Mouse (Mus musculus) embryonic facial prominence, embryonic 13.5 days (tissue): ENCODE measurements around the gene Flnb. TPM values are rescaled to one million over a fixed set of nuclear protein-coding genes. Genes with fewer than 3 reads are reported as not detected.

Experiments used
- ATAC-seq: fragments of 200-750 bp; cut with Nextera tagmentation; 2 replicates; pipeline ENCODE4 v1.8.0; 2017; ENCODE audit warnings: low read depth; ENCODE audit not compliant: insufficient number of reproducible peaks, insufficient read depth, low FRiP score, low TSS enrichment
- H3K27ac ChIP-seq: fragments of 300-500 bp; sonication (generic); 2 replicates; pipeline ENCODE4 v1.5.1; 2015; ENCODE audit warnings: moderate library complexity, mild to moderate bottlenecking, inconsistent platforms
- H3K27me3 ChIP-seq: fragments of 300-500 bp; sonication (generic); 2 replicates; pipeline ENCODE4 v1.6.1; 2015; ENCODE audit warnings: mild to moderate bottlenecking, inconsistent platforms
- H3K36me3 ChIP-seq: fragments of 300-500 bp; sonication (generic); 2 replicates; pipeline ENCODE4 v1.6.1; 2015; ENCODE audit warnings: mild to moderate bottlenecking, inconsistent platforms
- H3K4me1 ChIP-seq: fragments of 300-500 bp; sonication (generic); 2 replicates; pipeline ENCODE4 v1.6.1; 2015; ENCODE audit warnings: inconsistent platforms
- H3K4me2 ChIP-seq: fragments of 300-500 bp; sonication (generic); 2 replicates; pipeline ENCODE4 v1.6.1; 2015; ENCODE audit warnings: moderate library complexity, mild to moderate bottlenecking, inconsistent platforms
- H3K4me3 ChIP-seq: fragments of 300-500 bp; sonication (generic); 2 replicates; pipeline ENCODE4 v1.5.1; 2015; ENCODE audit warnings: mild to moderate bottlenecking, inconsistent platforms
- H3K9ac ChIP-seq: fragments of 300-500 bp; sonication (generic); 2 replicates; pipeline ENCODE4 v1.6.1; 2015; ENCODE audit warnings: mild to moderate bottlenecking, inconsistent platforms
- H3K9me3 ChIP-seq: fragments of 300-500 bp; sonication (generic); 2 replicates; pipeline ENCODE4 v1.6.1; 2016; ENCODE audit warnings: inconsistent platforms
- WGBS: fragments of 180-500 bp; shearing (Covaris S2); methylation state at CpG from one replicate; pipeline ENCODE4 v1.1.7; 2015; ENCODE audit warnings: mixed read lengths; 5-methylcytosine and 5-hydroxymethylcytosine counted together
- polyA plus RNA-seq: library from polyadenylated mRNA; unstranded; fragments of >200 nt; fragmentation: Nextera tagmentation; extraction: Ambion mirVana; gene quantifications from 2 replicates; pipeline ENCODE4 v1.2.1, GENCODE M21; 2015

Gene Flnb
- polyA plus RNA-seq, 1 experiment from 2014 or later, result 23.9 TPM

- Histone ChIP-seq H3K9me3 (no peaks in the 10 kb centered on the region), H3K36me3 (peaks cover 65% of the 10 kb centered on the region), H3K27me3 (no peaks in the 10 kb centered on the region), H3K4me3 (no peak overlapping the region), H3K9ac (no peak overlapping the region), H3K27ac (no peak overlapping the region), H3K4me1 (peaks cover 36% of the 10 kb centered on the region), H3K4me2 (no peak overlapping the region)
- WGBS, result 82% methylated on average over 6 of the region's 6 CpGs
- ATAC-seq, result no peak
Observed at GRCm38 (mm10) chr14:7886008-7886407, 68.3 kb downstream of the Flnb start.

- no peak overlapping the region for H3K4me3 ChIP-seq
- 93% methylated on average over 7 of the region's 7 CpGs for WGBS
- H3K4me1 ChIP-seq, result peaks cover 36% of the 10 kb centered on the region
- H3K36me3 ChIP-seq, result peaks cover 67% of the 10 kb centered on the region
- ATAC-seq, result no peak
- H3K4me2 ChIP-seq, result no peak overlapping the region
- H3K9me3 ChIP-seq, result no peaks in the 10 kb centered on the region
- H3K27ac ChIP-seq, result peak overlapping the region; percentile 97
- H3K27me3 ChIP-seq, result no peaks in the 10 kb centered on the region
- H3K9ac ChIP-seq, result no peak overlapping the region
Observed at GRCm38 (mm10) chr14:7887171-7887570, 69.4 kb downstream of the Flnb start.

GRCm38 (mm10) chr14:7888294-7888693, 70.5 kb downstream of the Flnb start:
- peak overlapping the region; percentile 97 for H3K27ac ChIP-seq
- peaks cover 69% of the 10 kb centered on the region for H3K36me3 ChIP-seq
- H3K9ac ChIP-seq, result no peak overlapping the region
- no peak overlapping the region for H3K4me2 ChIP-seq
- H3K9me3 ChIP-seq, result no peaks in the 10 kb centered on the region
- H3K4me3 ChIP-seq, result no peak overlapping the region
- WGBS, result 76% methylated on average over 6 of the region's 6 CpGs
- H3K27me3 ChIP-seq, result no peaks in the 10 kb centered on the region
- ATAC-seq, result no peak
- H3K4me1 ChIP-seq, result peaks cover 36% of the 10 kb centered on the region

DNA sequence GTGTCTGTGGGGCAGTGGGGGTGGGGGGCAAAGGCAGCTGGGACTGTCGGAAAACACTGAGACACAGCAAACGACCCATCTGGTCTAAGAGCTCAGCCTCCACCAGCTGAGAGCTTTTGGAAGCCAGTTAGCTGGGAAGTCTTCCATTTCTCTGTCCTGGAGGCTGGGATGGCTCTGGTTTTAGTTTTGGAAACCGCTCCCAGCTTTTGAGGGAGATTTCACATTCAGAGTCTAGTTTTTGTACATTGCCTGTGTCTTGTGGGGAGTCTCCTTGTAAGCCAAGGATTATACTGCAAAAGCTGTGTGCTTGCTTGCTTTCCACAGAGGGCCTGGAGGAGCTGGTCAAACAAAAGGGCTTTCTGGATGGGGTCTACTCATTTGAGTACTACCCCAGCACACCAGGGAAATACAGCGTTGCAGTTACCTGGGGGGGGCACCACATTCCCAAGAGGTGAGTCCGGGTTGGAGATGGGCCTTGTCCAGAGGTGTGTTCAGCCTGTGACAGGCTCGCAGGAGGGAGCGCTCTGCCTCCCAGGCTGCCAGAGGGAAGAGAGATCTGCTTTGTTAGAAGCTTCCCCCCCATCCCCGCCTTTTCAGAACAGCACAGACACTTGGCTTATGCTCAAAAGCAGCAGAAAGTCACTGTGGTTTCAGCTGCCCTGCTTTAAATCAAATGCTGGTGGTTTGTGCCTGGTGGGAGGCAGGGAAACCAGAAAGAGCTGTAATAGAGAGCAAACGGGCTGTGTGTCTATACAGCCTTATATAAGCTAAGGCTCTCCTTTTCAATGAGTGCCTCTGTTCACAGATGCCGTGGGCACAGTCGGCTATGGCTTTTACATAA, 71.3 kb downstream of the Flnb start:
- Histone ChIP-seq H3K9me3 (no peaks in the 10 kb centered on the region), H3K4me1 (peaks cover 36% of the 10 kb centered on the region), H3K4me3 (no peak overlapping the region), H3K27me3 (no peaks in the 10 kb centered on the region), H3K9ac (peak overlapping the region; percentile 41; the same call in 1 of the 2 replicates), H3K27ac (peak overlapping the region; percentile 97), H3K4me2 (peak overlapping the region; percentile 38), H3K36me3 (peaks cover 71% of the 10 kb centered on the region)
- ATAC-seq, result peak; percentile 76
- 34% methylated on average over 11 of the region's 11 CpGs for WGBS

DNA sequence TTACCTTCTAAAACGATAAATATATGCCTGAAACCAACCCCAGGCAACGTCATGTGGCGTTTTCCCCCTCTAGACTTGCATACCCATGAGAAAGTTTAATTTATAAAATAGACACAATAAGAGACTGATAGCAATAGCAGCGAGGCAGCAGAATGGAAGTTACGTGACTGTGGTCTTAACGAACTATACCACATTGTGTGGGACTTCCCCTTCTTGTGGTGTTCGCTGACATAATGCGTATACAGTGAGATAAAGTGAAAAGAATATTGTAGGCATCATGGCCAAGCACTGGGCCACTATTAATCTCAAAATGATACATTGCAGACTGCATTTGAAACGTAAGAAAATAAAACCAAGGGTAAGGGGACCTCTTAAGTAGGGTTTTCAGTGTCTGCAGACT, 72.1 kb downstream of the Flnb start:
- Histone ChIP-seq H3K27ac (peak overlapping the region; percentile 97), H3K4me1 (peaks cover 36% of the 10 kb centered on the region), H3K4me3 (no peak overlapping the region)

GRCm38 (mm10) chr14:7891401-7891800, 73.6 kb downstream of the Flnb start:
- no peak overlapping the region for H3K27ac ChIP-seq
- H3K9ac ChIP-seq, result no peak overlapping the region
- ATAC-seq, result no peak
- no peak overlapping the region for H3K4me3 ChIP-seq
- no peaks in the 10 kb centered on the region for H3K9me3 ChIP-seq
- H3K36me3 ChIP-seq, result peaks cover 70% of the 10 kb centered on the region
- H3K4me1 ChIP-seq, result peaks cover 37% of the 10 kb centered on the region
- H3K4me2 ChIP-seq, result no peak overlapping the region
- H3K27me3 ChIP-seq, result no peaks in the 10 kb centered on the region

More for the DNA sequence above, 72.1 kb downstream of the Flnb start:
- peak overlapping the region; percentile 38; the same call in 1 of the 2 replicates for H3K4me2 ChIP-seq
- H3K9me3 ChIP-seq, result no peaks in the 10 kb centered on the region
- H3K9ac ChIP-seq, result no peak overlapping the region
- 63% methylated on average over 9 of the region's 9 CpGs for WGBS
- H3K27me3 ChIP-seq, result no peaks in the 10 kb centered on the region
- H3K36me3 ChIP-seq, result peaks cover 72% of the 10 kb centered on the region
- no peak for ATAC-seq

GRCm38 (mm10) chr14:7896126-7896525, 78.4 kb downstream of the Flnb start:
- Histone ChIP-seq H3K9ac (no peak overlapping the region), H3K9me3 (no peaks in the 10 kb centered on the region), H3K27ac (peak overlapping the region; percentile 68; the same call in 1 of the 2 replicates), H3K4me1 (peaks cover 23% of the 10 kb centered on the region), H3K36me3 (peaks cover 75% of the 10 kb centered on the region), H3K27me3 (no peaks in the 10 kb centered on the region), H3K4me2 (no peak overlapping the region), H3K4me3 (no peak overlapping the region)
- 81% methylated on average over 9 of the region's 9 CpGs for WGBS
- ATAC-seq, result peak; percentile 46

GRCm38 (mm10) chr14:7896699-7897098, 78.9 kb downstream of the Flnb start:
- H3K36me3 ChIP-seq, result peaks cover 72% of the 10 kb centered on the region
- H3K27me3 ChIP-seq, result no peaks in the 10 kb centered on the region
- WGBS, result 71% methylated on average over 1 of the region's 1 CpGs
- ATAC-seq, result no peak
- H3K4me2 ChIP-seq, result no peak overlapping the region
- no peaks in the 10 kb centered on the region for H3K9me3 ChIP-seq
- H3K27ac ChIP-seq, result peak overlapping the region; percentile 68; the same call in 1 of the 2 replicates
- H3K4me3 ChIP-seq, result no peak overlapping the region
- H3K4me1 ChIP-seq, result peaks cover 28% of the 10 kb centered on the region
- no peak overlapping the region for H3K9ac ChIP-seq

GRCm38 (mm10) chr14:7899986-7900385, 82.2 kb downstream of the Flnb start:
- H3K27ac ChIP-seq, result peak overlapping the region; percentile 73
- peaks cover 65% of the 10 kb centered on the region for H3K36me3 ChIP-seq
- no peak for ATAC-seq
- 62% methylated on average over 3 of the region's 3 CpGs for WGBS
- no peak overlapping the region for H3K9ac ChIP-seq
- no peaks in the 10 kb centered on the region for H3K27me3 ChIP-seq
- no peak overlapping the region for H3K4me2 ChIP-seq
- no peaks in the 10 kb centered on the region for H3K9me3 ChIP-seq
- H3K4me3 ChIP-seq, result no peak overlapping the region
- H3K4me1 ChIP-seq, result peaks cover 33% of the 10 kb centered on the region

GRCm38 (mm10) chr14:7900481-7901049, 82.8 kb downstream of the Flnb start:
- no peak; the same call in 1 of the 2 replicates for ATAC-seq
- Histone ChIP-seq H3K4me3 (no peak overlapping the region), H3K9me3 (no peaks in the 10 kb centered on the region), H3K36me3 (peaks cover 67% of the 10 kb centered on the region), H3K27ac (peak overlapping the region; percentile 73), H3K4me1 (peaks cover 33% of the 10 kb centered on the region), H3K27me3 (no peaks in the 10 kb centered on the region), H3K9ac (no peak overlapping the region), H3K4me2 (no peak overlapping the region)
- 53% methylated on average over 11 of the region's 11 CpGs for WGBS

DNA sequence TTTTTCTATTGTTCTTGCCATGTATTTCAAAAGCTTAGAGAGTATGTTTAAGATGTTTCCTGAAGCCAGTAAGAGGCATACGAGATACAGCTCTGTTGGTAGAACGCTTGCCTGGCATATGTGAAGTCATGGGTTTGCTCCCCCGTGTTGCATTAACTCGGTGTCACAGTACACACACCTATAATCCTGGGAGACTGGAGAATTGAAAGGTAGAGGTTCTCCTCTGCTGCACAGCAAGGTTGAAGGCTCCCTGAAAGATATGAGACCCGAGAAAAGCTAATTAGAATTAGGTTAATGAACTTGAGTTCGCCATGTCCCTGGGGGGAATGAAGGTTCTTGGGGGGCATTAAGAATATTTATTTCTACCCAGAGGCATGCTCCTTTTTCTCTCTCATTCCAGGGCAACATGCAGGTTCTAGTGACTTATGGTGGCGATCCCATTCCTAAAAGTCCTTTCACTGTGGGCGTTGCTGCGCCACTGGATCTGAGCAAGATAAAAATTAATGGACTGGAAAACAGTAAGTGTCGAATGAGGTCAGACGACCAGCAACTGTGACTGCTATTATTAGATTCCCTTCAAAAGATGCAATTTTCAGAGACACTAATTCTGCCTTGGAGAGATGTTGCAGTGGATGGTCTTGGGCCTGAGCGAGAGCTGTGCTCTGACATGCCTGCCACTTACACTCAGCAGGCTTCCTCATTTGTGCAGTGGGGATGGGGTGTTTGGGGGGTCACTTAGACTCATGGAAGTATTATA, 83.9 kb downstream of the Flnb start:
- Histone ChIP-seq H3K4me3 (no peak overlapping the region), H3K4me1 (peaks cover 33% of the 10 kb centered on the region), H3K27ac (peak overlapping the region; percentile 30; the same call in 1 of the 2 replicates), H3K9ac (no peak overlapping the region), H3K4me2 (no peak overlapping the region), H3K9me3 (no peaks in the 10 kb centered on the region), H3K27me3 (no peaks in the 10 kb centered on the region), H3K36me3 (peaks cover 68% of the 10 kb centered on the region)
- WGBS, result 77% methylated on average over 12 of the region's 12 CpGs
- no peak for ATAC-seq
